Mouse (Mus musculus) ES-Bruce4 (cell line): ENCODE measurements at regions not wholly inside any gene's neighbourhood (a gene's known extent, or its start where the extent isn't known, plus 50 kb on each side); places are given as distances from the start of the nearest gene placed in this dataset.

ENCODE experiments used
- H3K27ac ChIP-seq: 2 replicates; pipeline ENCODE4 v1.5.1; 2012; ENCODE audit warnings: low read length, inconsistent platforms; ENCODE audit not compliant: insufficient read depth
- H3K27me3 ChIP-seq: 2 replicates; pipeline ENCODE4 v1.6.1; 2012; ENCODE audit warnings: mild to moderate bottlenecking, low read length, inconsistent platforms; ENCODE audit not compliant: control insufficient read depth, poor library complexity, insufficient read depth, severe bottlenecking
- H3K36me3 ChIP-seq: 2 replicates; pipeline ENCODE4 v1.6.1; 2012; ENCODE audit warnings: inconsistent platforms, mild to moderate bottlenecking, low read length, moderate library complexity; ENCODE audit not compliant: control insufficient read depth, poor library complexity, insufficient read depth, severe bottlenecking
- H3K4me1 ChIP-seq: one replicate; pipeline ENCODE4 v1.8.1; 2011; ENCODE audit warnings: low read length; ENCODE audit not compliant: control insufficient read depth, insufficient read depth
- H3K4me3 ChIP-seq: 2 replicates; pipeline ENCODE4 v1.5.1; 2011; ENCODE audit warnings: low read depth, mild to moderate bottlenecking, low read length
- H3K9ac ChIP-seq: 2 replicates; pipeline ENCODE4 v1.6.1; 2012; ENCODE audit warnings: low read depth, mild to moderate bottlenecking, inconsistent platforms; ENCODE audit not compliant: poor library complexity, severe bottlenecking
- H3K9me3 ChIP-seq: replicated peaks from 2 replicates; pipeline ENCODE4 v1.6.1; 2012; ENCODE audit warnings: mild to moderate bottlenecking, low read length, inconsistent platforms; ENCODE audit not compliant: control insufficient read depth, poor library complexity, insufficient read depth, severe bottlenecking
- CTCF ChIP-seq: IDR thresholded peaks from one replicate; pipeline ENCODE4 v1.8.1; 2011; ENCODE audit warnings: low read depth, low read length
- EP300 ChIP-seq: IDR thresholded peaks from 2 replicates; pipeline ENCODE4 v1.6.1; 2011; ENCODE audit warnings: low read depth, low read length; ENCODE audit not compliant: insufficient read depth
- POLR2A ChIP-seq: IDR thresholded peaks from one replicate; pipeline ENCODE4 v1.8.1; 2011; ENCODE audit warnings: low read length; ENCODE audit not compliant: insufficient read depth

DNA sequence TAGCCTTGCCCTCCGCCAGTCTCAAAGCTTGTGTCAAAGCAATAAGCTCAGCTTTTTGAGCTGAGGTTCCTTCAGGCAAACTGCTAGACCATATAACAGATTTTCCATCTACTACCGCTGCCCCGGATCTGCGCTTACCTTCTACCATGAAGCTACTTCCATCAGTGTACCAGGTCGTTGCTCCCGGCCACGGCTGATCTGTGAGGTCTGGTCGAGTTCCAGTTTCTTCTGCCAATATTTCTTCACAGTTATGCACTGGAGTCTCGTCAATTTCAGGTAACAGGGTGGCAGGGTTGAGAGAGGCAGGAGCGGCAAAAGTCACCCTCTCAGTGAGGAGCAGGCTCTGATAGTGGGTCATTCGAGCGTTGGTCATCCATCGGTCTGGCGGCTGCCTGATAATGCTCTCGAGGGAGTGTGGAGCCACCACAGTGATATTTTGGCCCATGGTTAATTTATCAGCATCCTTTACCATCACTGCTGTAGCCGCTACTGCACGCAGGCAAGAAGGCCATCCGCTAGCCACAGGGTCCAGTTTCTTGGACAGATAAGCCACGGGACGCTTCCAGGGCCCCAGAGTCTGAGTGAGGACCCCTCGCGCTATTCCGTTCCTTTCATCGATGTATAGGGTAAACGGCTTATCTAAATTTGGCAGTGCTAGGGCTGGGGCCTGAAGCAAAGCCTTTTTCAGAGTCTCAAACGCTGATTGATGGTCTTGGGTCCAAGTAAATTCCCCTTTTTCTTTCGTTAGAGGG, 276.0 kb downstream of the Gm21863 start:
- H3K9ac ChIP-seq, result no peak overlapping the region
- H3K4me1 ChIP-seq, result no peaks in the 10 kb centered on the region
- no peaks in the 10 kb centered on the region for H3K36me3 ChIP-seq
- no peak overlapping the region for H3K4me3 ChIP-seq
- H3K27me3 ChIP-seq, result no peaks in the 10 kb centered on the region
- H3K9me3 ChIP-seq, result peaks cover 67% of the 10 kb centered on the region
- no peak overlapping the region for H3K27ac ChIP-seq
- TF ChIP-seq CTCF (no peak), EP300 (no peak), POLR2A (no peak)

DNA sequence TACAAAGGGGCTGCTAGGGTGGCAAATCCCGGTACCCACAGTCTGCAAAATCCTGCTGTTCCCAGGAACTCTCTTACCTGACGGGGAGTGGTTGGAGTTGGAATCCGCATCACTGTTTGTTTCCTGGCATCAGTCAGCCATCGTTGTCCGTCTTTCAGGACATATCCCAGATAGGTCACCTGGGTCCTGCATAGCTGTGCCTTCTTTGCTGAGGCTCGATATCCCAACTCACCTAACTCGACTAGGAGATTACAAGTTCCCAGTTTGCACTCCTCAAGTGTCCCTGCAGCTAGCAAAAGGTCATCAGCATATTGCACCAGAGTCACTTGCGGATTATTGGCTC, 276.6 kb downstream of the Gm21863 start:
- Histone ChIP-seq H3K9me3 (peaks cover 67% of the 10 kb centered on the region), H3K4me3 (no peak overlapping the region), H3K4me1 (no peaks in the 10 kb centered on the region), H3K36me3 (no peaks in the 10 kb centered on the region), H3K27ac (no peak overlapping the region), H3K9ac (no peak overlapping the region), H3K27me3 (no peaks in the 10 kb centered on the region)
- TF ChIP-seq CTCF, result no peak
- no peak for TF ChIP-seq EP300
- no peak for TF ChIP-seq POLR2A

DNA sequence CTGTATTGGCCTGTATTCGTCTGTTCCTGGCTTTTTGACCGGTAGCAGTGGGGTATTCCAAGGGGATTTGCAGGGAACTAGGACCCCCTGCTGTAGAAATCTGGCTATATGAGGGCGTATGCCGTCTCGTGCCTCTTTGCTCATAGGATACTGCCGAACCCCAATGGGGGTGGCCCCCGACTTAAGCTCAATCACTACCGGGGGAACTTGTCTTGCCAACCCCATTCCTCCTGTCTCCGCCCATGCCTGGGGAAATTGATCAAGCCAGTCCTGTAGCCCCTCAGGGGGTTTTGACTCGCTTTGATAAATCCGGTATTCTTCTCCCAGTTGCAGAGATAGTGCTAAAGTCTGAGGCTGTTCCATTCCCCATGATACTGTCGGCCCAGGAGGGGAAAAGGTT, 277.2 kb downstream of the Gm21863 start:
- Histone ChIP-seq H3K4me3 (no peak overlapping the region), H3K4me1 (no peaks in the 10 kb centered on the region), H3K9ac (no peak overlapping the region), H3K27ac (no peak overlapping the region), H3K36me3 (no peaks in the 10 kb centered on the region), H3K9me3 (peaks cover 67% of the 10 kb centered on the region), H3K27me3 (no peaks in the 10 kb centered on the region)
- no peak for TF ChIP-seq POLR2A
- no peak for TF ChIP-seq EP300
- TF ChIP-seq CTCF, result no peak

DNA sequence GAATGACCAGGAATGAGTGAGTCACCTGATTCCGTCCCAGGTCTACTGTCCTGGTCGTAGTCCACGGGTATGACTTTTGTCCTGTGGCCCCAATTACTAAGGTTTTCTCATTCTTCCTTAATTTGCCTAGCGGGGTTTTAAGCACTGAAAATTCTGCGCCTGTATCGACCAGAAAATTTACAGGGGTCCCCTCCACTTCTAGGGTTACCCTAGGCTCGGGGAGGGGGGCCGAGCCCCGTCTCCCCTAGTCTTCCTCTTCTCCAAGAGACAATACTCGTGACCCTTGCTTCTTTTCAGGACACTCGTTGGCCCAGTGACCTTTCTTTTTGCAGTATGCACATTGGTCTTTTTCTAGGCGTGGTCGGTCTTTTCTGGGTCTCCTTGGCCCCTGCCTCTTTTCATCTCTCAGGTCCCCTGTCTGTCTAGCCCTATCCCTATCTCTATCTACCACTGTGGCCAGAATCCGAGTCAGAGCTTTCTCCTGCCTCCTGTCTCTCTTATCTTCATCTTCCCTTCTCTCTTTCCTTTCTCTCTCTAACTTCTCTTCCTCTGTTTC, 277.8 kb downstream of the Gm21863 start:
- Histone ChIP-seq H3K36me3 (no peaks in the 10 kb centered on the region), H3K9ac (no peak overlapping the region), H3K4me3 (no peak overlapping the region), H3K27ac (no peak overlapping the region), H3K9me3 (peaks cover 62% of the 10 kb centered on the region), H3K27me3 (no peaks in the 10 kb centered on the region), H3K4me1 (no peaks in the 10 kb centered on the region)
- no peak for TF ChIP-seq CTCF
- no peak for TF ChIP-seq POLR2A
- no peak for TF ChIP-seq EP300

DNA sequence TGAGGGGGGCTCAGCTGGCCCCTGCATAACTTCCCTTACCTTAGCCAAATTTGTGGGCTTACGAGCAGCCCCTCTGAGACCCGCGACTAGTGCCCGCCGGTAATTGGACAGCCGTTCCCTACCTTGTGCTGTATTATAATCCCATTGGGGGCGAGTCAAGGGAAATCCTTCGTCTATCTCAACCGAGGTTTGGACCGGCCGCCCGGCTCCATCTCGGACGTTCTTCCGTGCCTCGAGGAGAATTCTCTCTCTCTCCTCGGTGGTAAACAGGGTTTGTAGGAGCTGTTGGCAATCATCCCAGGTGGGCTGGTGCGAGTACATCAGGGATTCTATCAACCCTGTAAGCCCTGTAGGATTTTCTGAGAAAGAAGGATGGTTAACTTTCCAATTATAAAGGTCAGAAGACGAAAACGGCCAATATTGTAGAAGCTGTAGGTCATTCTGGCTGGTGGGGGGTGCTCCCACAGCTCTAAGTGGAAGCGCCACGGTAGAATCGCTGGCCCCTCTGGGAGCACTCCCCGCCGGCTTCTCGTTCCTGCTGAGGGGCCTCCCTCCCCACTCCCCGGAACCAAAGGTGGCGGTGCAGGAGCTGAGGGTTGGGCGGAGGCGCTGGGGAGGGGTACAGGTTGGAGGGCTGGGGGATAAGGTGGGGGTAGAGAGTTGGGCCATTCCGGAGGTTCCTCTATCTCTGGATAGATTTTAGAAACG, 278.6 kb downstream of the Gm21863 start:
- Histone ChIP-seq H3K4me3 (no peak overlapping the region), H3K4me1 (no peaks in the 10 kb centered on the region), H3K9me3 (peaks cover 54% of the 10 kb centered on the region), H3K9ac (no peak overlapping the region), H3K27me3 (no peaks in the 10 kb centered on the region), H3K36me3 (no peaks in the 10 kb centered on the region), H3K27ac (no peak overlapping the region)
- TF ChIP-seq CTCF (no peak), POLR2A (no peak), EP300 (no peak)

DNA sequence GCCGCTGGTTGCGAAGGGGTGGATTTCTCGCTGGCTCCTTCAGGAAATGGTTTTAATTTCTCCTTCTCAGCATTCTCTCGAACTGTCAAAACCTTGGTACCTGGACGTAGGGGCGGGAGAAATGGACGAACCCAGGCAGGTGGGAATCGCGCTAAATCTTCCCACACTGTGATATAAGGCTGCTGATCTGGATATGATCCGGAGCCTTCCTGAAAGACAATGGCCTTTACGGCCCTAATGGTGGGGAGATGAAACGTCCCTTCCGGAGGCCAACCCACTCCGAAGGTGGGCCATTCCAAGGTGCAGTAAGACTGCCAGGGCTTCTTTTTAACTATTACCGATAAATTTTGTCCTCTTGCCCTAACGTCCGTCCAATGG, 279.1 kb downstream of the Gm21863 start:
- H3K9me3 ChIP-seq, result peaks cover 48% of the 10 kb centered on the region
- no peak overlapping the region for H3K4me3 ChIP-seq
- H3K9ac ChIP-seq, result no peak overlapping the region
- H3K36me3 ChIP-seq, result no peaks in the 10 kb centered on the region
- TF ChIP-seq EP300 (no peak), CTCF (no peak), POLR2A (no peak)
- no peaks in the 10 kb centered on the region for H3K4me1 ChIP-seq
- no peaks in the 10 kb centered on the region for H3K27me3 ChIP-seq
- no peak overlapping the region for H3K27ac ChIP-seq
